Mouse (Mus musculus) limb, embryonic 14.5 days (tissue): Measurements from ENCODE around the gene Phf5a. TPM values are rescaled to one million over a fixed set of nuclear protein-coding genes. Genes with fewer than 3 reads are reported as not detected.

ENCODE experiments used
- ATAC-seq: fragments of 200-750 bp; cut with Nextera tagmentation; 2 replicates; pipeline ENCODE4 v1.8.0; 2017; ENCODE audit warnings: low read depth, moderate number of reproducible peaks, moderate TSS enrichment; ENCODE audit not compliant: low FRiP score
- DNase-seq: peaks from one replicate; pipeline ENCODE4 v3.0.0-alpha.2; 2015; ENCODE audit warnings: low spot score
- H3K27ac ChIP-seq: fragments of 300-500 bp; sonication (generic); replicated peaks from 2 replicates; pipeline ENCODE4 v1.5.1; 2014; ENCODE audit warnings: low read depth, mild to moderate bottlenecking, low read length, moderate library complexity, mixed read lengths
- H3K27me3 ChIP-seq: fragments of 300-500 bp; sonication (generic); 2 replicates; pipeline ENCODE4 v1.6.1; 2014; ENCODE audit warnings: low read length, mixed read lengths; ENCODE audit not compliant: control insufficient read depth, insufficient read depth
- H3K36me3 ChIP-seq: fragments of 300-500 bp; sonication (generic); 2 replicates; pipeline ENCODE4 v1.6.1; 2014; ENCODE audit warnings: mild to moderate bottlenecking, low read length, moderate library complexity, mixed read lengths; ENCODE audit not compliant: control insufficient read depth, insufficient read depth
- H3K4me1 ChIP-seq: fragments of 300-500 bp; sonication (generic); 2 replicates; pipeline ENCODE4 v1.6.1; 2014; ENCODE audit warnings: antibody characterized with exemption, low read length, mixed read lengths; ENCODE audit not compliant: control insufficient read depth, insufficient read depth
- H3K4me2 ChIP-seq: fragments of 300-500 bp; sonication (generic); replicated peaks from 2 replicates; pipeline ENCODE4 v1.6.1; 2014; ENCODE audit warnings: low read depth, mild to moderate bottlenecking, low read length, moderate library complexity; ENCODE audit not compliant: severe bottlenecking
- H3K4me3 ChIP-seq: fragments of 300-500 bp; sonication (generic); replicated peaks from 2 replicates; pipeline ENCODE4 v1.5.1; 2014; ENCODE audit warnings: low read length
- H3K9ac ChIP-seq: fragments of 300-500 bp; sonication (generic); 2 replicates; pipeline ENCODE4 v1.6.1; 2014; ENCODE audit warnings: mild to moderate bottlenecking, low read depth, low read length, moderate library complexity; ENCODE audit not compliant: severe bottlenecking
- H3K9me3 ChIP-seq: fragments of 300-500 bp; sonication (generic); 2 replicates; pipeline ENCODE4 v1.6.1; 2016; ENCODE audit warnings: low read length; ENCODE audit not compliant: control insufficient read depth
- POLR2A ChIP-seq: fragments of 200-500 bp; IDR thresholded peaks from 2 replicates; pipeline ENCODE4 v1.8.0; 2012; ENCODE audit warnings: inconsistent platforms, mild to moderate bottlenecking, moderate library complexity, borderline replicate concordance; ENCODE audit not compliant: insufficient read depth, insufficient read length; ENCODE audit errors: extremely low read depth
- WGBS: fragments of 180-500 bp; shearing (Covaris S2); extraction: QIAGEN DNeasy Blood & Tissue Kit; methylation state at CpG from one replicate; pipeline ENCODE4 v1.1.7; 2014; 5-methylcytosine and 5-hydroxymethylcytosine counted together
- polyA plus RNA-seq, 2 experiments: library from polyadenylated mRNA; depleted of rRNA in 1 of 2; stranded (reverse) in 1 of 2; unstranded in 1 of 2; fragments of >200 nt; fragmentation: Nextera tagmentation in 1 of 2; extraction: Ambion mirVana in 1 of 2; gene quantifications; 2 replicates each; pipeline versions ENCODE4 v1.2.1 to v1.2.3; 2012 to 2014

The Phf5a gene
- polyA plus RNA-seq (2012; rRNA removed) (91.7 and 96.8 TPM in 2 replicates), polyA plus RNA-seq (2014; fragmentation: Nextera tagmentation; extraction: Ambion mirVana) (159 and 163 TPM in 2 replicates)

GRCm38 (mm10) chr15:81871604-81872261 lies at the start of gene Phf5a:
Gene Phf5a (minus strand): TSS chr15:81871911.
- ATAC-seq (peak; percentile 94), DNase-seq (peak; percentile 98)
- H3K27ac ChIP-seq, result peak within 1 kb of the TSS; percentile 97
- H3K9me3 ChIP-seq, result no peaks in the 10 kb centered on the region
- no peaks in the 10 kb centered on the region for H3K27me3 ChIP-seq
- H3K9ac ChIP-seq, result peak within 1 kb of the TSS; percentile 83
- H3K4me1 ChIP-seq, result peaks cover 5% of the 10 kb centered on the region
- peak; percentile 52; the same call in 1 of the 2 replicates for TF ChIP-seq POLR2A
- H3K4me3 ChIP-seq, result peak within 1 kb of the TSS; percentile 99
- H3K4me2 ChIP-seq, result peak within 1 kb of the TSS; percentile 81
- WGBS, result under 1% methylated on average over 30 of the region's 30 CpGs
- H3K36me3 ChIP-seq, result peaks cover 41% of the 10 kb centered on the region

- no peak for DNase-seq
- Histone ChIP-seq H3K36me3 (peaks cover 21% of the 10 kb centered on the region), H3K4me1 (peaks cover 6% of the 10 kb centered on the region), H3K27ac (no peak overlapping the region), H3K4me2 (no peak overlapping the region), H3K27me3 (no peaks in the 10 kb centered on the region), H3K4me3 (no peak overlapping the region), H3K9me3 (no peaks in the 10 kb centered on the region), H3K9ac (no peak overlapping the region)
- TF ChIP-seq POLR2A, result no peak
- 65% methylated on average over 5 of the region's 5 CpGs for WGBS
- no peak for ATAC-seq
Measured at GRCm38 (mm10) chr15:81921255-81921654, 49.5 kb upstream of the Phf5a start.

- no peak for ATAC-seq
- no peak for DNase-seq
- Histone ChIP-seq H3K36me3 (peaks cover 27% of the 10 kb centered on the region), H3K9me3 (no peaks in the 10 kb centered on the region), H3K27me3 (no peaks in the 10 kb centered on the region), H3K27ac (no peak overlapping the region), H3K4me3 (no peak overlapping the region), H3K9ac (no peak overlapping the region), H3K4me2 (no peak overlapping the region), H3K4me1 (peaks cover 6% of the 10 kb centered on the region)
- WGBS, result 89% methylated on average over 10 of the region's 10 CpGs
- TF ChIP-seq POLR2A, result no peak
Measured at GRCm38 (mm10) chr15:81920546-81921217, 49.0 kb upstream of the Phf5a start.

- H3K36me3 ChIP-seq, result peaks cover 43% of the 10 kb centered on the region
- no peaks in the 10 kb centered on the region for H3K9me3 ChIP-seq
- H3K9ac ChIP-seq, result no peak overlapping the region
- no peak overlapping the region for H3K4me2 ChIP-seq
- 84% methylated on average over 5 of the region's 5 CpGs for WGBS
- TF ChIP-seq POLR2A, result no peak
- H3K27ac ChIP-seq, result no peak overlapping the region
- no peak for ATAC-seq
- H3K4me3 ChIP-seq, result no peak overlapping the region
- no peaks in the 10 kb centered on the region for H3K4me1 ChIP-seq
- no peaks in the 10 kb centered on the region for H3K27me3 ChIP-seq
- no peak for DNase-seq
Measured at GRCm38 (mm10) chr15:81919062-81919461, 47.4 kb upstream of the Phf5a start.

GRCm38 (mm10) chr15:81917621-81918463 lies 46.1 kb upstream of the Phf5a start:
- no peaks in the 10 kb centered on the region for H3K9me3 ChIP-seq
- no peak overlapping the region for H3K9ac ChIP-seq
- H3K27ac ChIP-seq, result no peak overlapping the region
- 0 out of 2 replicates have a peak, but pooled peaks have one; percentile 45 for ATAC-seq
- H3K4me1 ChIP-seq, result no peaks in the 10 kb centered on the region
- peak; percentile 42 for DNase-seq
- H3K36me3 ChIP-seq, result peaks cover 55% of the 10 kb centered on the region
- 53% methylated on average over 6 of the region's 6 CpGs for WGBS
- H3K4me2 ChIP-seq, result no peak overlapping the region
- TF ChIP-seq POLR2A, result no peak
- H3K4me3 ChIP-seq, result no peak overlapping the region
- H3K27me3 ChIP-seq, result no peaks in the 10 kb centered on the region
